12 mouse cellular contexts compared by ENCODE assay signal in the genomic region with DNA sequence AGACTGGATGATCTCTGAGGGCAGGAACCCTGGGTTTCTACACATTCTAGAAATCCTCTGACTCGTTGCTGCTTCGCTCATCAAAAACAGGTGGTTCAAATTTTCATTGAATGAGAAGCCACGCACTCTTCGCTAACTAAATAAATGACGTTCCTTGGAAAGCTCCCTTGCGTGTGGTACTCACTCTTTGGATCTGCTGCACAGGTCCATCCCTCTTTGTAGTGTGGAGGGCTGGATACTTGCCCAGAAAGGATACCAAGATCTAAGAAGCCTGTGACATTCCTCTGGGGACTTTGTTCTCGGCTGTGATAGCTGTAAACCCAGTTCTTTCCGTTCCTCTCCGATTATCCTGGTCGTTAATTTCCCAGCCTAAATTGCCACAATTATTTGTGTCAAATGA.
DNase-seq lines count a peak whose midpoint lies in the region; ATAC-seq and TF ChIP-seq lines count a peak whose summit lies in the region.
"Had no signal": no experiment of that assay in that cellular context is flagged by ENCODE, and none has a peak within 500 bp of the region (broad histone marks: within the 10 kb centered on the region; RNA-seq: fewer than 3 reads in every experiment).

No protein-coding gene starts in this region.

- TF ChIP-seq POLR2A in limb, embryonic 14.5 days (IDR thresholded peaks at IDR 0.05; ENCODE audit: borderline replicate concordance, extremely low read depth, insufficient read depth, insufficient read length): no peak

- TF ChIP-seq CTCF in stomach, postnatal 0 days (IDR thresholded peaks at IDR 0.05; ENCODE audit: low read depth): no peak

- WGBS in heart, embryonic 15.5 days: 26% methylated on average over 10 of the region's 10 CpGs
- WGBS in heart, embryonic 10.5 days: 39% methylated on average over 10 of the region's 10 CpGs
- 21% methylated on average over 10 of the region's 10 CpGs for WGBS in stomach, embryonic 16.5 days
- 22% methylated on average over 10 of the region's 10 CpGs for WGBS in stomach, postnatal 0 days
- 11% methylated on average over 10 of the region's 10 CpGs for WGBS in limb, embryonic 14.5 days

- H3K27ac ChIP-seq in heart, embryonic 15.5 days: no peak overlapping the region
- no peak overlapping the region; the same call in 1 of the 2 replicates for H3K27ac ChIP-seq in heart, embryonic 10.5 days
- no peak overlapping the region for H3K27ac ChIP-seq in stomach, embryonic 16.5 days (ENCODE audit: low read length)
- no peak overlapping the region for H3K27ac ChIP-seq in stomach, postnatal 0 days (replicated peaks)
- no peak overlapping the region for H3K27ac ChIP-seq in limb, embryonic 14.5 days (replicated peaks; ENCODE audit: low read depth, low read length)
- H3K27ac ChIP-seq: embryonic facial prominence, embryonic 15.5 days; gastrocnemius, adult 2 months had no signal

- no peak for TF ChIP-seq EP300 in stomach, postnatal 0 days (optimal IDR thresholded peaks at IDR 0.05)

- H3K9ac ChIP-seq in heart, embryonic 15.5 days: no peak overlapping the region
- H3K9ac ChIP-seq in stomach, embryonic 16.5 days (ENCODE audit: low read length): no peak overlapping the region
- no peak overlapping the region for H3K9ac ChIP-seq in stomach, postnatal 0 days (ENCODE audit: low read length)
- H3K9ac ChIP-seq in limb, embryonic 14.5 days (ENCODE audit: low read depth, low read length, severe bottlenecking): no peak overlapping the region
- H3K9ac ChIP-seq: embryonic facial prominence, embryonic 15.5 days had no signal

- no peak overlapping the region for H3K4me3 ChIP-seq in heart, embryonic 15.5 days
- no peak overlapping the region for H3K4me3 ChIP-seq in heart, embryonic 10.5 days
- H3K4me3 ChIP-seq in stomach, embryonic 16.5 days (replicated peaks; ENCODE audit: low read length): no peak overlapping the region
- H3K4me3 ChIP-seq in stomach, postnatal 0 days (ENCODE audit: low read depth, low read length): no peak overlapping the region
- no peak overlapping the region for H3K4me3 ChIP-seq in limb, embryonic 14.5 days (replicated peaks; ENCODE audit: low read length)
- H3K4me3 ChIP-seq: gastrocnemius, adult 2 months had no signal

- no peaks in the 10 kb centered on the region for H3K9me3 ChIP-seq in heart, embryonic 15.5 days (replicated peaks)
- no peaks in the 10 kb centered on the region for H3K9me3 ChIP-seq in heart, embryonic 10.5 days
- H3K9me3 ChIP-seq in stomach, embryonic 16.5 days (replicated peaks; ENCODE audit: control insufficient read depth, low read length): no peaks in the 10 kb centered on the region
- no peaks in the 10 kb centered on the region for H3K9me3 ChIP-seq in stomach, postnatal 0 days (ENCODE audit: control insufficient read depth, low read length)
- no peaks in the 10 kb centered on the region for H3K9me3 ChIP-seq in limb, embryonic 14.5 days (ENCODE audit: control insufficient read depth, low read length)
- H3K9me3 ChIP-seq: embryonic facial prominence, embryonic 15.5 days had no signal

- no peaks in the 10 kb centered on the region; the same call in 1 of the 2 replicates for H3K27me3 ChIP-seq in heart, embryonic 15.5 days
- no peaks in the 10 kb centered on the region for H3K27me3 ChIP-seq in heart, embryonic 10.5 days (ENCODE audit: insufficient read depth, poor library complexity, severe bottlenecking)
- no peaks in the 10 kb centered on the region; the same call in 1 of the 2 replicates for H3K27me3 ChIP-seq in stomach, embryonic 16.5 days (ENCODE audit: control insufficient read depth, insufficient read depth, low read length)
- no peaks in the 10 kb centered on the region for H3K27me3 ChIP-seq in stomach, postnatal 0 days (ENCODE audit: control insufficient read depth, insufficient read depth, low read length)
- H3K27me3 ChIP-seq in limb, embryonic 14.5 days (ENCODE audit: control insufficient read depth, insufficient read depth, low read length): no peaks in the 10 kb centered on the region
- H3K27me3 ChIP-seq: embryonic facial prominence, embryonic 15.5 days had no signal

- DNase-seq in adrenal gland, adult 8-10 months: peak; percentile 2
- DNase-seq in adrenal gland, postnatal 25 days: no peak
- DNase-seq in heart, embryonic 10.5 days (ENCODE audit: low spot score): no peak
- DNase-seq in stomach, postnatal 0 days (ENCODE audit: low spot score): no peak
- DNase-seq in limb, embryonic 14.5 days (ENCODE audit: low spot score): peak; percentile 61
- DNase-seq: cerebellum, adult 18-20 months; gastrocnemius, adult 2 months; right cerebral cortex, postnatal 4 days had no signal

- H3K4me2 ChIP-seq in heart, embryonic 15.5 days: 0 out of 2 replicates have a peak overlapping the region, but pooled peaks have one; percentile 25
- H3K4me2 ChIP-seq in stomach, embryonic 16.5 days (ENCODE audit: low read depth, low read length): peak overlapping the region; percentile 29
- H3K4me2 ChIP-seq in stomach, postnatal 0 days (replicated peaks; ENCODE audit: low read depth): no peak overlapping the region
- peak overlapping the region; percentile 10; the same call in 1 of the 2 replicates for H3K4me2 ChIP-seq in limb, embryonic 14.5 days (replicated peaks; ENCODE audit: low read depth, low read length, severe bottlenecking)

- H3K36me3 ChIP-seq in heart, embryonic 15.5 days: no peaks in the 10 kb centered on the region
- no peaks in the 10 kb centered on the region for H3K36me3 ChIP-seq in heart, embryonic 10.5 days
- no peaks in the 10 kb centered on the region for H3K36me3 ChIP-seq in stomach, embryonic 16.5 days (ENCODE audit: control insufficient read depth, insufficient read depth, low read length)
- H3K36me3 ChIP-seq in stomach, postnatal 0 days (ENCODE audit: control insufficient read depth, insufficient read depth, low read length): no peaks in the 10 kb centered on the region
- H3K36me3 ChIP-seq in limb, embryonic 14.5 days (ENCODE audit: control insufficient read depth, insufficient read depth, low read length): no peaks in the 10 kb centered on the region
- H3K36me3 ChIP-seq: embryonic facial prominence, embryonic 15.5 days had no signal

- ATAC-seq in heart, embryonic 15.5 days (replicated peaks; ENCODE audit: insufficient number of reproducible peaks, insufficient read depth, low FRiP score, low read depth): no peak
- no peak for ATAC-seq in stomach, embryonic 16.5 days (ENCODE audit: insufficient read depth, low FRiP score)
- ATAC-seq in stomach, postnatal 0 days (ENCODE audit: low FRiP score, low TSS enrichment): no peak
- ATAC-seq in limb, embryonic 14.5 days (ENCODE audit: low FRiP score, low read depth): no peak
- ATAC-seq in erythroid progenitor cell, adult 5-6 weeks (replicated peaks; ENCODE audit: low FRiP score, poor library complexity, severe bottlenecking): no peak

- peaks cover 12% of the 10 kb centered on the region for H3K4me1 ChIP-seq in heart, embryonic 15.5 days (replicated peaks)
- peaks cover 15% of the 10 kb centered on the region for H3K4me1 ChIP-seq in heart, embryonic 10.5 days
- peaks cover 5% of the 10 kb centered on the region; the same call in 1 of the 2 replicates for H3K4me1 ChIP-seq in stomach, embryonic 16.5 days (ENCODE audit: control insufficient read depth, insufficient read depth, low read length)
- H3K4me1 ChIP-seq in stomach, postnatal 0 days (replicated peaks; ENCODE audit: control insufficient read depth, insufficient read depth): no peaks in the 10 kb centered on the region
- peaks cover 10% of the 10 kb centered on the region; the same call in 1 of the 2 replicates for H3K4me1 ChIP-seq in limb, embryonic 14.5 days (ENCODE audit: control insufficient read depth, insufficient read depth, low read length)

Comparison
In these comparisons a context has a peak if more than half of its experiments do, and no peak if none do; other contexts are left out.
1. DNase-seq: peak in adrenal gland, adult 8-10 months (single experiment) and limb, embryonic 14.5 days (single experiment); none in adrenal gland, postnatal 25 days (single experiment), heart, embryonic 10.5 days (single experiment) and stomach, postnatal 0 days (single experiment).